Mouse (Mus musculus) heart, embryonic 14.5 days (tissue): ENCODE measurements around the gene Map2k3. TPM values are rescaled to one million over a fixed set of nuclear protein-coding genes. Genes with fewer than 3 reads are reported as not detected.
A peak's percentile ranks its signal among the peaks of the same experiment; 100 is the strongest.

Experiments used
- ATAC-seq: fragments of 200-750 bp; cut with Nextera tagmentation; 2 replicates; pipeline ENCODE4 v1.8.0; 2017; ENCODE audit warnings: low read depth, moderate TSS enrichment; ENCODE audit not compliant: insufficient number of reproducible peaks, insufficient read depth, low FRiP score
- H3K27ac ChIP-seq, 2 experiments: fragments of 200-500 bp in 1 of 2; fragments of 300-500 bp in 1 of 2; sonication (generic) in 1 of 2; replicated peaks in 1 of 2; 2 replicates each; pipeline ENCODE4 v1.5.1; 2012 to 2014; ENCODE audit warnings: low read depth in 2 of 2, low read length in 2 of 2, control low read depth in 1 of 2, mild to moderate bottlenecking in 1 of 2, mixed read lengths in 1 of 2; ENCODE audit not compliant: control insufficient read depth in 1 of 2, insufficient read depth in 1 of 2
- H3K27me3 ChIP-seq: fragments of 300-500 bp; sonication (generic); 2 replicates; pipeline ENCODE4 v1.6.1; 2014; ENCODE audit warnings: mild to moderate bottlenecking, low read length, control low read depth; ENCODE audit not compliant: control insufficient read depth, insufficient read depth
- H3K36me3 ChIP-seq: fragments of 300-500 bp; sonication (generic); 2 replicates; pipeline ENCODE4 v1.6.1; 2014; ENCODE audit warnings: mild to moderate bottlenecking, control low read depth, low read length, mixed read lengths; ENCODE audit not compliant: control insufficient read depth, insufficient read depth
- H3K4me1 ChIP-seq, 2 experiments: fragments of 200-500 bp in 1 of 2; fragments of 300-500 bp in 1 of 2; sonication (generic) in 1 of 2; 2 replicates each; pipeline ENCODE4 v1.6.1; 2012 to 2014; ENCODE audit warnings: low read length in 2 of 2, control low read depth in 1 of 2, mixed read lengths in 1 of 2; ENCODE audit not compliant: control insufficient read depth in 2 of 2, insufficient read depth in 2 of 2
- H3K4me2 ChIP-seq: fragments of 300-500 bp; sonication (generic); 2 replicates; pipeline ENCODE4 v1.6.1; 2014; ENCODE audit warnings: mild to moderate bottlenecking, low read length
- H3K4me3 ChIP-seq, 2 experiments: fragments of 200-500 bp in 1 of 2; fragments of 300-500 bp in 1 of 2; sonication (generic) in 1 of 2; 2 replicates each; pipeline ENCODE4 v1.5.1; 2012 to 2014; ENCODE audit warnings: low read length in 2 of 2, mild to moderate bottlenecking in 2 of 2, control low read depth in 1 of 2, low read depth in 1 of 2, moderate library complexity in 1 of 2; ENCODE audit not compliant: control insufficient read depth in 1 of 2, insufficient read depth in 1 of 2
- H3K9ac ChIP-seq: fragments of 300-500 bp; sonication (generic); 2 replicates; pipeline ENCODE4 v1.6.1; 2014; ENCODE audit warnings: mild to moderate bottlenecking, low read length
- H3K9me3 ChIP-seq: fragments of 300-500 bp; sonication (generic); 2 replicates; pipeline ENCODE4 v1.6.1; 2016; ENCODE audit warnings: low read length, control low read depth; ENCODE audit not compliant: control insufficient read depth
- WGBS: fragments of 180-500 bp; shearing (Covaris S2); extraction: QIAGEN DNeasy Blood & Tissue Kit; methylation state at CpG from one replicate; pipeline ENCODE4 v1.1.7; 2014; 5-methylcytosine and 5-hydroxymethylcytosine counted together
- polyA plus RNA-seq: library from polyadenylated mRNA; unstranded; fragments of >200 nt; fragmentation: Nextera tagmentation; extraction: Ambion mirVana; gene quantifications from 2 replicates; pipeline ENCODE4 v1.2.1, GENCODE M21; 2014

Map2k3 gene
- polyA plus RNA-seq, 1 experiment from 2014 or later: 59.2 TPM

- Histone ChIP-seq H3K36me3 (no peaks in the 10 kb centered on the region), H3K27me3 (no peaks in the 10 kb centered on the region), H3K27ac (no peak overlapping the region), H3K4me2 (no peak overlapping the region), H3K9ac (no peak overlapping the region), H3K9me3 (no peaks in the 10 kb centered on the region), H3K4me1 (peaks cover 9 to 15% of the 10 kb centered on the region in 2 experiments), H3K4me3 (no peak overlapping the region)
- ATAC-seq: no peak
- WGBS: 79% methylated on average over 2 of the region's 2 CpGs
Measured at GRCm38 (mm10) chr11:60978658-60979057, 46.8 kb downstream of the Map2k3 start.

- 70% methylated on average over 5 of the region's 5 CpGs for WGBS
Measured at GRCm38 (mm10) chr11:60979788-60980187, 48.0 kb downstream of the Map2k3 start.

GRCm38 (mm10) chr11:60981693-60982486 lies 50.1 kb downstream of the Map2k3 start:
- H3K9me3 ChIP-seq: no peaks in the 10 kb centered on the region
- no peak overlapping the region for H3K9ac ChIP-seq
- no peaks in the 10 kb centered on the region for H3K36me3 ChIP-seq
- ATAC-seq: no peak
- WGBS: 37% methylated on average over 14 of the region's 14 CpGs
- H3K27me3 ChIP-seq: no peaks in the 10 kb centered on the region
- H3K4me2 ChIP-seq: no peak overlapping the region
- H3K27ac ChIP-seq: no peak overlapping the region
- no peak overlapping the region for H3K4me3 ChIP-seq
- H3K4me1 ChIP-seq: peaks cover 13 to 20% of the 10 kb centered on the region in 2 experiments

More at GRCm38 (mm10) chr11:60979788-60980187, 48.0 kb downstream of the Map2k3 start:
- Histone ChIP-seq H3K9me3 (no peaks in the 10 kb centered on the region), H3K4me2 (no peak overlapping the region), H3K27ac (no peak overlapping the region), H3K36me3 (no peaks in the 10 kb centered on the region), H3K4me1 (peaks cover 9 to 15% of the 10 kb centered on the region in 2 experiments), H3K4me3 (no peak overlapping the region), H3K9ac (no peak overlapping the region), H3K27me3 (no peaks in the 10 kb centered on the region)
- ATAC-seq: no peak

- no peaks in the 10 kb centered on the region for H3K9me3 ChIP-seq
- peak overlapping the region; percentile 18 for H3K9ac ChIP-seq
- WGBS: 59% methylated on average over 13 of the region's 13 CpGs
- no peak overlapping the region for H3K4me3 ChIP-seq
- peak overlapping the region; percentile 20 for H3K4me2 ChIP-seq
- H3K27ac ChIP-seq: peak overlapping the region; percentile 59 to 61; a peak in 3 of 4 replicates
- ATAC-seq: peak; percentile 55; the same call in 1 of the 2 replicates
- H3K4me1 ChIP-seq: peaks cover 10 to 15% of the 10 kb centered on the region in 2 experiments
- H3K36me3 ChIP-seq: no peaks in the 10 kb centered on the region
- no peaks in the 10 kb centered on the region for H3K27me3 ChIP-seq
Measured at GRCm38 (mm10) chr11:60984912-60985558, 53.2 kb downstream of the Map2k3 start.

- Histone ChIP-seq H3K36me3 (no peaks in the 10 kb centered on the region), H3K4me3 (no peak overlapping the region), H3K9ac (no peak overlapping the region), H3K27me3 (no peaks in the 10 kb centered on the region), H3K4me2 (no peak overlapping the region), H3K27ac (no peak overlapping the region), H3K4me1 (peaks cover 0 to under 1% of the 10 kb centered on the region in 2 experiments; a peak in 1 of 4 replicates), H3K9me3 (no peaks in the 10 kb centered on the region)
- WGBS: 85% methylated on average over 3 of the region's 3 CpGs
- no peak for ATAC-seq
Measured at GRCm38 (mm10) chr11:60990428-60990827, 58.6 kb downstream of the Map2k3 start.

Other genes starting within 250 kb of the Map2k3 start
- gene Llgl1, start 232.3 kb upstream of the Map2k3 start, polyA plus RNA-seq: 32.5 and 34.0 TPM in 2 replicates
- gene Flii, start 204.8 kb upstream of the Map2k3 start, polyA plus RNA-seq: 74.7 and 80.1 TPM in 2 replicates
- gene Mief2, start 203.6 kb upstream of the Map2k3 start, polyA plus RNA-seq: 17.0 and 19.0 TPM in 2 replicates
- gene Top3a, start 154.7 kb upstream of the Map2k3 start, polyA plus RNA-seq: 8.3 and 8.5 TPM in 2 replicates
- gene Smcr8, start 154.5 kb upstream of the Map2k3 start, polyA plus RNA-seq: 4.6 and 4.9 TPM in 2 replicates
- 29.6 and 40.4 TPM in 2 replicates for gene Shmt1, start 120.3 kb upstream of the Map2k3 start, polyA plus RNA-seq
- 27.6 and 30.2 TPM in 2 replicates for gene Dhrs7b, start 101.4 kb upstream of the Map2k3 start, polyA plus RNA-seq
- 63.3 and 67.3 TPM in 2 replicates for gene Tmem11, start 52.8 kb upstream of the Map2k3 start, polyA plus RNA-seq
- 20.4 and 21.1 TPM in 2 replicates for gene Natd1, start 17.3 kb upstream of the Map2k3 start, polyA plus RNA-seq
- 5.4 and 5.8 TPM in 2 replicates for gene Kcnj12, start 90.5 kb downstream of the Map2k3 start, polyA plus RNA-seq
- gene Tnfrsf13b, start 194.7 kb downstream of the Map2k3 start, polyA plus RNA-seq: 1.8 and 1.9 TPM in 2 replicates
- 92.2 and 92.5 TPM in 2 replicates for gene Usp22, start 243.0 kb downstream of the Map2k3 start, polyA plus RNA-seq